Mouse (Mus musculus): ENCODE measurements around the gene Insl5. TPM values are rescaled to one million over a fixed set of nuclear protein-coding genes. Genes with fewer than 3 reads are reported as not detected.

Insl5 gene
- not detected in 2 replicates for polyA plus RNA-seq (2015; fragmentation: Nextera tagmentation; extraction: Ambion mirVana)

GRCm38 (mm10) chr4:103026621-103027020 is at the start of gene Insl5:
Insl5 (minus strand) TSS chr4:103026842.
- H3K4me2 ChIP-seq = no peak within 1 kb of the TSS
- H3K9ac ChIP-seq = no peak within 1 kb of the TSS
- no peaks in the 10 kb centered on the region for H3K36me3 ChIP-seq
- H3K4me1 ChIP-seq (replicated peaks) = no peaks in the 10 kb centered on the region
- H3K27ac ChIP-seq = no peak within 1 kb of the TSS
- WGBS = 98% methylated on average over 4 of the region's 4 CpGs
- no peaks in the 10 kb centered on the region for H3K27me3 ChIP-seq
- H3K9me3 ChIP-seq = no peaks in the 10 kb centered on the region
- no peak for ATAC-seq (ENCODE audit: low FRiP score)
- no peak within 1 kb of the TSS for H3K4me3 ChIP-seq

- ATAC-seq (ENCODE audit: low FRiP score) = no peak
- no peaks in the 10 kb centered on the region for H3K36me3 ChIP-seq
Observed at GRCm38 (mm10) chr4:103070631-103071030, 44.0 kb upstream of the Insl5 start.

GRCm38 (mm10) chr4:103067906-103068655 is 41.4 kb upstream of the Insl5 start:
- 56% methylated on average over 6 of the region's 6 CpGs for WGBS
- Histone ChIP-seq H3K4me3 (no peak overlapping the region), H3K27me3 (no peaks in the 10 kb centered on the region), H3K9ac (no peak overlapping the region), H3K27ac (no peak overlapping the region), H3K4me2 (no peak overlapping the region), H3K4me1 (replicated peaks) (0 out of 2 replicates have a peak, but pooled peaks cover 4% of the 10 kb centered on the region), H3K36me3 (no peaks in the 10 kb centered on the region), H3K9me3 (no peaks in the 10 kb centered on the region)
- no peak for ATAC-seq (ENCODE audit: low FRiP score)

More at GRCm38 (mm10) chr4:103070631-103071030, 44.0 kb upstream of the Insl5 start:
- 81% methylated on average over 3 of the region's 3 CpGs for whole genome bisulfite sequencing
- Histone ChIP-seq H3K9ac (no peak overlapping the region), H3K4me1 (replicated peaks) (0 out of 2 replicates have a peak, but pooled peaks cover 4% of the 10 kb centered on the region), H3K4me2 (no peak overlapping the region), H3K9me3 (no peaks in the 10 kb centered on the region), H3K4me3 (no peak overlapping the region), H3K27me3 (no peaks in the 10 kb centered on the region), H3K27ac (no peak overlapping the region)

GRCm38 (mm10) chr4:103064976-103065375 is 38.3 kb upstream of the Insl5 start:
- H3K36me3 ChIP-seq = no peaks in the 10 kb centered on the region
- no peak overlapping the region for H3K4me3 ChIP-seq
- no peaks in the 10 kb centered on the region for H3K27me3 ChIP-seq
- no peak overlapping the region for H3K9ac ChIP-seq
- H3K4me2 ChIP-seq = no peak overlapping the region
- H3K9me3 ChIP-seq = no peaks in the 10 kb centered on the region
- WGBS = 86% methylated on average over 5 of the region's 5 CpGs
- 0 out of 2 replicates have a peak, but pooled peaks cover 4% of the 10 kb centered on the region for H3K4me1 ChIP-seq (replicated peaks)
- no peak for ATAC-seq (ENCODE audit: low FRiP score)
- no peak overlapping the region for H3K27ac ChIP-seq

- peaks cover 3% of the 10 kb centered on the region; the same call in 1 of the 2 replicates for H3K36me3 ChIP-seq
- H3K4me3 ChIP-seq = no peak overlapping the region
- no peak overlapping the region for H3K4me2 ChIP-seq
- no peak overlapping the region for H3K9ac ChIP-seq
- no peaks in the 10 kb centered on the region for H3K27me3 ChIP-seq
- 0 out of 2 replicates have a peak, but pooled peaks cover 4% of the 10 kb centered on the region for H3K4me1 ChIP-seq (replicated peaks)
- H3K27ac ChIP-seq = no peak overlapping the region
- WGBS = 83% methylated on average over 2 of the region's 2 CpGs
- no peaks in the 10 kb centered on the region for H3K9me3 ChIP-seq
- ATAC-seq (ENCODE audit: low FRiP score) = no peak
Observed at GRCm38 (mm10) chr4:103064421-103064820, 37.8 kb upstream of the Insl5 start.

- 89% methylated on average over 5 of the region's 5 CpGs for WGBS
- peaks cover 11% of the 10 kb centered on the region for H3K36me3 ChIP-seq
- H3K9ac ChIP-seq = no peak overlapping the region
- H3K9me3 ChIP-seq = no peaks in the 10 kb centered on the region
- H3K4me1 ChIP-seq (replicated peaks) = no peaks in the 10 kb centered on the region
- no peak for ATAC-seq (ENCODE audit: low FRiP score)
- H3K4me3 ChIP-seq = no peak overlapping the region
- H3K4me2 ChIP-seq = no peak overlapping the region
- no peak overlapping the region for H3K27ac ChIP-seq
- no peaks in the 10 kb centered on the region for H3K27me3 ChIP-seq
Observed at GRCm38 (mm10) chr4:103056909-103057308, 30.3 kb upstream of the Insl5 start.

GRCm38 (mm10) chr4:103048046-103048445 is 21.4 kb upstream of the Insl5 start:
- Histone ChIP-seq H3K4me1 (replicated peaks) (no peaks in the 10 kb centered on the region), H3K4me2 (no peak overlapping the region), H3K4me3 (no peak overlapping the region), H3K36me3 (0 out of 2 replicates have a peak, but pooled peaks cover 3% of the 10 kb centered on the region), H3K27me3 (no peaks in the 10 kb centered on the region), H3K9ac (no peak overlapping the region), H3K9me3 (no peaks in the 10 kb centered on the region), H3K27ac (no peak overlapping the region)
- ATAC-seq (ENCODE audit: low FRiP score) = no peak
- 94% methylated on average over 11 of the region's 11 CpGs for WGBS

- WGBS = 93% methylated on average over 11 of the region's 11 CpGs
- Histone ChIP-seq H3K4me1 (replicated peaks) (no peaks in the 10 kb centered on the region), H3K9me3 (no peaks in the 10 kb centered on the region), H3K36me3 (no peaks in the 10 kb centered on the region), H3K4me2 (no peak overlapping the region), H3K27ac (no peak overlapping the region), H3K4me3 (no peak overlapping the region), H3K9ac (no peak overlapping the region), H3K27me3 (no peaks in the 10 kb centered on the region)
- no peak for ATAC-seq (ENCODE audit: low FRiP score)
Observed at GRCm38 (mm10) chr4:103042997-103043396, 16.4 kb upstream of the Insl5 start.

- Histone ChIP-seq H3K4me3 (no peak overlapping the region), H3K4me1 (replicated peaks) (no peaks in the 10 kb centered on the region), H3K9me3 (no peaks in the 10 kb centered on the region), H3K4me2 (no peak overlapping the region), H3K9ac (no peak overlapping the region), H3K27ac (no peak overlapping the region), H3K36me3 (peaks cover 4% of the 10 kb centered on the region), H3K27me3 (no peaks in the 10 kb centered on the region)
- no peak for ATAC-seq (ENCODE audit: low FRiP score)
- 75% methylated on average over 5 of the region's 5 CpGs for WGBS
Observed at GRCm38 (mm10) chr4:103039838-103040191, 13.2 kb upstream of the Insl5 start.

GRCm38 (mm10) chr4:103039103-103039837 is 12.6 kb upstream of the Insl5 start:
- Histone ChIP-seq H3K4me3 (no peak overlapping the region), H3K9ac (no peak overlapping the region), H3K27ac (no peak overlapping the region), H3K36me3 (peaks cover 4% of the 10 kb centered on the region), H3K4me1 (replicated peaks) (no peaks in the 10 kb centered on the region), H3K27me3 (no peaks in the 10 kb centered on the region), H3K4me2 (no peak overlapping the region), H3K9me3 (no peaks in the 10 kb centered on the region)
- 87% methylated on average over 14 of the region's 14 CpGs for WGBS
- no peak for ATAC-seq (ENCODE audit: low FRiP score)

- Histone ChIP-seq H3K27ac (no peak overlapping the region), H3K9me3 (no peaks in the 10 kb centered on the region), H3K4me2 (no peak overlapping the region), H3K4me1 (replicated peaks) (no peaks in the 10 kb centered on the region), H3K9ac (no peak overlapping the region), H3K4me3 (no peak overlapping the region), H3K27me3 (no peaks in the 10 kb centered on the region), H3K36me3 (no peaks in the 10 kb centered on the region)
- 86% methylated on average over 13 of the region's 13 CpGs for WGBS
- ATAC-seq (ENCODE audit: low FRiP score) = no peak
Observed at GRCm38 (mm10) chr4:103028177-103029088, 1.8 kb upstream of the Insl5 start.

GRCm38 (mm10) chr4:103027745-103028144 is 1.1 kb upstream of the Insl5 start:
- Histone ChIP-seq H3K27me3 (no peaks in the 10 kb centered on the region), H3K27ac (no peak overlapping the region), H3K4me2 (no peak overlapping the region), H3K36me3 (no peaks in the 10 kb centered on the region), H3K9me3 (no peaks in the 10 kb centered on the region), H3K9ac (no peak overlapping the region), H3K4me3 (no peak overlapping the region), H3K4me1 (replicated peaks) (no peaks in the 10 kb centered on the region)
- WGBS = 83% methylated on average over 7 of the region's 7 CpGs
- no peak for ATAC-seq (ENCODE audit: low FRiP score)
